Mouse (Mus musculus) heart, embryonic 11.5 days (tissue): ENCODE data around the gene Krt33a. TPM values are rescaled to one million over a fixed set of nuclear protein-coding genes. Genes with fewer than 3 reads are reported as not detected.

Experiments used
- ATAC-seq: fragments of 200-750 bp; cut with Nextera tagmentation; replicated peaks from 2 replicates; pipeline ENCODE4 v1.8.0; 2017; ENCODE audit warnings: moderate library complexity; ENCODE audit not compliant: insufficient number of reproducible peaks, low FRiP score, low TSS enrichment
- H3K27ac ChIP-seq: fragments of 300-500 bp; sonication (generic); 2 replicates; pipeline ENCODE4 v1.5.1; 2014; ENCODE audit warnings: mild to moderate bottlenecking, low read depth, low read length
- H3K27me3 ChIP-seq: fragments of 300-500 bp; sonication (generic); 2 replicates; pipeline ENCODE4 v1.6.1; 2014; ENCODE audit warnings: mild to moderate bottlenecking, low read length, mixed read lengths; ENCODE audit not compliant: control insufficient read depth, insufficient read depth
- H3K36me3 ChIP-seq: fragments of 300-500 bp; sonication (generic); 2 replicates; pipeline ENCODE4 v1.6.1; 2014; ENCODE audit warnings: mild to moderate bottlenecking, low read length, moderate library complexity, mixed read lengths; ENCODE audit not compliant: control insufficient read depth, insufficient read depth
- H3K4me1 ChIP-seq: fragments of 300-500 bp; sonication (generic); 2 replicates; pipeline ENCODE4 v1.6.1; 2014; ENCODE audit warnings: low read length; ENCODE audit not compliant: control insufficient read depth, insufficient read depth
- H3K4me2 ChIP-seq: fragments of 300-500 bp; sonication (generic); 2 replicates; pipeline ENCODE4 v1.6.1; 2014; ENCODE audit warnings: mild to moderate bottlenecking, moderate library complexity
- H3K4me3 ChIP-seq: fragments of 300-500 bp; sonication (generic); 2 replicates; pipeline ENCODE4 v1.5.1; 2014; ENCODE audit warnings: low read depth, low read length
- H3K9ac ChIP-seq: fragments of 300-500 bp; sonication (generic); 2 replicates; pipeline ENCODE4 v1.6.1; 2014; ENCODE audit warnings: mild to moderate bottlenecking, low read depth, low read length, moderate library complexity
- H3K9me3 ChIP-seq: fragments of 300-500 bp; sonication (generic); replicated peaks from 2 replicates; pipeline ENCODE4 v1.6.1; 2016; ENCODE audit warnings: low read length; ENCODE audit not compliant: control insufficient read depth
- WGBS: fragments of 180-500 bp; shearing (Covaris S2); extraction: QIAGEN DNeasy Blood & Tissue Kit; methylation state at CpG from one replicate; pipeline ENCODE4 v1.1.7; 2014; ENCODE audit not compliant: insufficient replicate concordance; 5-methylcytosine and 5-hydroxymethylcytosine counted together
- polyA plus RNA-seq: library from polyadenylated mRNA; unstranded; fragments of >200 nt; fragmentation: Nextera tagmentation; extraction: Ambion mirVana; gene quantifications from 2 replicates; pipeline ENCODE4 v1.2.1, GENCODE M21; 2014

The Krt33a gene
- polyA plus RNA-seq, 1 experiment from 2014 or later: not detected

- Histone ChIP-seq H3K4me1 (no peaks in the 10 kb centered on the region), H3K9me3 (no peaks in the 10 kb centered on the region), H3K36me3 (no peaks in the 10 kb centered on the region), H3K27me3 (0 out of 2 replicates have a peak, but pooled peaks cover 4% of the 10 kb centered on the region), H3K4me3 (no peak overlapping the region), H3K4me2 (no peak overlapping the region), H3K27ac (no peak overlapping the region), H3K9ac (no peak overlapping the region)
- no peak for ATAC-seq
- 78% methylated on average over 9 of the region's 9 CpGs for WGBS
These were observed 33.3 kb downstream of the Krt33a start for GRCm38 (mm10) chr11:99982731-99983130.

GRCm38 (mm10) chr11:99978953-99979352 lies 37.1 kb downstream of the Krt33a start, which contains the start of gene Krtap29-1:
Gene Krtap29-1 (minus strand): TSS chr11:99979053.
- Histone ChIP-seq H3K27ac (no peak within 1 kb of the TSS), H3K4me3 (no peak within 1 kb of the TSS), H3K9me3 (no peaks in the 10 kb centered on the region), H3K9ac (no peak within 1 kb of the TSS), H3K4me2 (no peak within 1 kb of the TSS), H3K4me1 (no peaks in the 10 kb centered on the region), H3K27me3 (no peaks in the 10 kb centered on the region), H3K36me3 (no peaks in the 10 kb centered on the region)
- WGBS: 67% methylated on average over 5 of the region's 5 CpGs
- no peak for ATAC-seq

GRCm38 (mm10) chr11:99965961-99966360 lies 50.1 kb downstream of the Krt33a start:
- H3K27me3 ChIP-seq: no peaks in the 10 kb centered on the region
- no peak overlapping the region for H3K27ac ChIP-seq
- no peak for ATAC-seq
- H3K4me1 ChIP-seq: no peaks in the 10 kb centered on the region; the same call in 1 of the 2 replicates
- H3K4me3 ChIP-seq: no peak overlapping the region
- H3K9ac ChIP-seq: no peak overlapping the region
- 51% methylated on average over 2 of the region's 2 CpGs for WGBS
- no peak overlapping the region for H3K4me2 ChIP-seq
- no peaks in the 10 kb centered on the region for H3K36me3 ChIP-seq
- no peaks in the 10 kb centered on the region for H3K9me3 ChIP-seq

DNA sequence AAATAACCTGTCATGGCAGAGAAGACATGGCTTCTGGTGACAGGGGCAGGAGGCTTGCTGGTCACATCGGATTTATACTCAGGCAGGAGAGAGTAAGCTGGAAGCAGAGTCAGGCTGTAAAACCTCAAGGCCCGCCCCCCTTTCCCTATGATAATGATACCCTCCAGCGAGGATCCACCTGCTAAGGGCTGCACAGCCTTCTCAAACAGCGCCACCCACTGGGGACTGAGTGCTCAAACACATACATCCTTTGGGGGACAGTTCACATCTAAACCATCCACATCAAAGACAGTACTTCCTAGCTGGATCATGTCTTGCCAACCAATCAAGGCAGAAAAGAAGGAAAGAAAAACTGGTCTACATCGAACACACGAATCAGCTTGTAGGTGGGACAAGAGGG lies 51.8 kb downstream of the Krt33a start:
- no peak overlapping the region for H3K9ac ChIP-seq
- H3K27ac ChIP-seq: no peak overlapping the region
- H3K4me1 ChIP-seq: no peaks in the 10 kb centered on the region; the same call in 1 of the 2 replicates
- no peak overlapping the region for H3K4me3 ChIP-seq
- no peak for ATAC-seq
- no peak overlapping the region for H3K4me2 ChIP-seq
- no peaks in the 10 kb centered on the region for H3K36me3 ChIP-seq
- H3K9me3 ChIP-seq: no peaks in the 10 kb centered on the region
- no peaks in the 10 kb centered on the region for H3K27me3 ChIP-seq
- 55% methylated on average over 6 of the region's 6 CpGs for WGBS

Other genes with a start within 250 kb of the Krt33a start
- not detected in 2 replicates for gene Gm11595, start 243.3 kb downstream of the Krt33a start, polyA plus RNA-seq
- gene Krtap4-8, start 235.5 kb downstream of the Krt33a start, polyA plus RNA-seq: not detected in 2 replicates
- gene Krtap4-9, start 231.0 kb downstream of the Krt33a start, polyA plus RNA-seq: not detected in 2 replicates
- gene Gm11596, start 222.7 kb downstream of the Krt33a start, polyA plus RNA-seq: not detected in 2 replicates
- gene Gm11569, start 217.3 kb downstream of the Krt33a start, polyA plus RNA-seq: not detected in 2 replicates
- not detected in 2 replicates for gene Gm11554, start 211.8 kb downstream of the Krt33a start, polyA plus RNA-seq
- gene Krtap4-13, start 206.3 kb downstream of the Krt33a start, polyA plus RNA-seq: not detected in 2 replicates
- not detected in 2 replicates for gene Gm11564, start 200.5 kb downstream of the Krt33a start, polyA plus RNA-seq
- not detected in 2 replicates for gene 2300003K06Rik, start 178.1 kb downstream of the Krt33a start, polyA plus RNA-seq
- gene Krtap4-16, start 164.6 kb downstream of the Krt33a start, polyA plus RNA-seq: not detected in 2 replicates
- not detected in 2 replicates for gene Gm11568, start 158.3 kb downstream of the Krt33a start, polyA plus RNA-seq
- not detected in 2 replicates for gene Gm11559, start 151.7 kb downstream of the Krt33a start, polyA plus RNA-seq
- not detected in 2 replicates for gene Krtap9-1, start 142.8 kb downstream of the Krt33a start, polyA plus RNA-seq
- gene Gm11567, start 137.0 kb downstream of the Krt33a start, polyA plus RNA-seq: not detected in 2 replicates
- gene Krtap31-1, start 108.3 kb downstream of the Krt33a start, polyA plus RNA-seq: not detected in 2 replicates
- not detected in 2 replicates for gene Gm11565, start 101.5 kb downstream of the Krt33a start, polyA plus RNA-seq
- gene Krtap31-2, start 79.9 kb downstream of the Krt33a start, polyA plus RNA-seq: not detected in 2 replicates
- not detected in 2 replicates for gene Krtap9-5, start 67.7 kb downstream of the Krt33a start, polyA plus RNA-seq
- gene Krtap29-1, start 37.2 kb downstream of the Krt33a start, polyA plus RNA-seq: not detected in 2 replicates
- not detected in 2 replicates for gene Krtap16-1, start 29.6 kb downstream of the Krt33a start, polyA plus RNA-seq
- gene Krtap17-1, start 22.2 kb downstream of the Krt33a start, polyA plus RNA-seq: not detected in 2 replicates
- not detected in 2 replicates for gene Krt33b, start 13.7 kb upstream of the Krt33a start, polyA plus RNA-seq
- gene Krt34, start 25.3 kb upstream of the Krt33a start, polyA plus RNA-seq: not detected in 2 replicates
- gene Krt31, start 34.3 kb upstream of the Krt33a start, polyA plus RNA-seq: not detected in 2 replicates
- not detected in 2 replicates for gene Krt32, start 72.0 kb upstream of the Krt33a start, polyA plus RNA-seq
- gene Krt35, start 80.0 kb upstream of the Krt33a start, polyA plus RNA-seq: not detected in 2 replicates
- gene Krt36, start 89.4 kb upstream of the Krt33a start, polyA plus RNA-seq: not detected in 2 replicates
- gene Krt13, start 105.4 kb upstream of the Krt33a start, polyA plus RNA-seq: not detected in 2 replicates
- 0.17 and 0.24 TPM in 2 replicates for gene Krt15, start 119.7 kb upstream of the Krt33a start, polyA plus RNA-seq
- 48.4 and 69.2 TPM in 2 replicates for gene Krt19, start 132.5 kb upstream of the Krt33a start, polyA plus RNA-seq
- not detected in 2 replicates for gene Krt9, start 177.0 kb upstream of the Krt33a start, polyA plus RNA-seq
- gene Krt14, start 191.3 kb upstream of the Krt33a start, polyA plus RNA-seq: 1.4 and 1.7 TPM in 2 replicates
- gene Krt16, start 232.7 kb upstream of the Krt33a start, polyA plus RNA-seq: not detected in 2 replicates
- gene Krt17, start 244.8 kb upstream of the Krt33a start, polyA plus RNA-seq: 0.14 and 0.82 TPM in 2 replicates